ENCODE assay signal across 8 mouse cellular contexts in the genomic region with DNA sequence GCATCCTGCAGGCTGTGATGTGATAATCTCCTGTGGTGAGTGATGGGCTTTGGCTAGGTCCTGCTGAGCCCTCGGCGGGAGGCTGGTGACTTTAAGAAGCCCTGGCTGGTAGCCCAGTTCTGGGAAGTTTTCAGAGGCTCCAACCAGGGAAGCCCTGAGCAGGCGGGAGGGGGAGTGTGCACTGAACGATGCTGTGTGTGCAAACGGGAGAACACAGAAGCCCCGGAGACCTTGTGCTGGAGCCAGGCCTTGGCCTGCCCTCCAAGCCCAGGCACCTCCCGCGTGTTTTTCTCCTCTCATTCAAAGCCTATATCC. TPM values are rescaled to one million over a fixed set of nuclear protein-coding genes. Genes with fewer than 3 reads are reported as not detected.
A peak's percentile ranks its signal among the peaks of the same experiment; 100 is the strongest.
DNase-seq lines count a peak whose midpoint lies in the region.

No protein-coding gene starts in this region.

- peak; percentile 67 for DNase-seq in Muller cell, postnatal 12 days (ENCODE audit: inconsistent ontology term)
- peak; percentile 57 for DNase-seq in cerebellum, adult 8-10 months
- peak; percentile 51 to 56 for DNase-seq in frontal cortex, postnatal 14 days (ENCODE audit: low spot score in 2 of 2)
- peak; percentile 86 for DNase-seq in heart, postnatal 4 days
- peak; percentile 69 to 73 for DNase-seq in layer of hippocampus, postnatal 10 days (ENCODE audit: low spot score in 2 of 2)
- peak; percentile 80 for DNase-seq in lung, postnatal 36 days
- DNase-seq in right cerebral cortex, postnatal 4 days, result peak; percentile 75
- no peak for DNase-seq in spleen, postnatal 14 days (ENCODE audit: low spot score in 2 of 2)

RNA-seq across cellular contexts. Expression of gene Ece1, which starts 35.2 kb away (rescaled TPM):
- 100 to 1,000 TPM; 119 to 133 TPM for total RNA-seq in heart, postnatal 4 days (2021)
- 10 to 100 TPM; 55.7 to 67.8 TPM for total RNA-seq in layer of hippocampus, postnatal 10 days (2021)

Comparison
In these comparisons a context has a peak if more than half of its experiments do, and no peak if none do; other contexts are left out.
1. DNase-seq: peak in Muller cell, postnatal 12 days (single experiment), cerebellum, adult 8-10 months (single experiment), frontal cortex, postnatal 14 days (2 of 2), heart, postnatal 4 days (single experiment), layer of hippocampus, postnatal 10 days (2 of 2), lung, postnatal 36 days (single experiment) and right cerebral cortex, postnatal 4 days (single experiment); none in spleen, postnatal 14 days (0 of 2).